Mouse (Mus musculus) forebrain, embryonic 10.5 days (tissue): ENCODE results near the gene Galc. TPM values are rescaled to one million over a fixed set of nuclear protein-coding genes. Genes with fewer than 3 reads are reported as not detected.
A peak's percentile ranks its signal among the peaks of the same experiment; 100 is the strongest.

Experiments
- DNase-seq: peaks from one replicate; pipeline ENCODE4 v3.0.0-alpha.2; 2017; ENCODE audit warnings: low spot score; ENCODE audit errors: extremely low spot score
- H3K27ac ChIP-seq: fragments of 300-500 bp; sonication (generic); 2 replicates; pipeline ENCODE4 v1.5.1; 2016; ENCODE audit warnings: mild to moderate bottlenecking
- H3K27me3 ChIP-seq: fragments of 300-500 bp; sonication (generic); 2 replicates; pipeline ENCODE4 v1.6.1; 2016; ENCODE audit warnings: mild to moderate bottlenecking; ENCODE audit not compliant: poor library complexity, severe bottlenecking
- H3K36me3 ChIP-seq: fragments of 300-500 bp; sonication (generic); replicated peaks from 2 replicates; pipeline ENCODE4 v1.6.1; 2016; ENCODE audit warnings: mild to moderate bottlenecking, moderate library complexity
- H3K4me1 ChIP-seq: fragments of 300-500 bp; sonication (generic); 2 replicates; pipeline ENCODE4 v1.6.1; 2016
- H3K4me3 ChIP-seq: fragments of 300-500 bp; sonication (generic); 2 replicates; pipeline ENCODE4 v1.5.1; 2016; ENCODE audit warnings: mild to moderate bottlenecking, moderate library complexity
- H3K9me3 ChIP-seq: fragments of 300-500 bp; sonication (generic); 2 replicates; pipeline ENCODE4 v1.6.1; 2016; ENCODE audit warnings: mild to moderate bottlenecking, moderate library complexity
- WGBS: fragments of 180-500 bp; shearing (Covaris S2); methylation state at CpG from one replicate; pipeline ENCODE4 v1.1.7; 2016; 5-methylcytosine and 5-hydroxymethylcytosine counted together
- polyA plus RNA-seq: library from polyadenylated mRNA; unstranded; fragments of >200 nt; fragmentation: Nextera tagmentation; extraction: Ambion mirVana; gene quantifications from 2 replicates; pipeline ENCODE4 v1.2.1, GENCODE M21; 2016

Galc gene
- polyA plus RNA-seq, 1 experiment from 2014 or later = 14.9 TPM

DNA sequence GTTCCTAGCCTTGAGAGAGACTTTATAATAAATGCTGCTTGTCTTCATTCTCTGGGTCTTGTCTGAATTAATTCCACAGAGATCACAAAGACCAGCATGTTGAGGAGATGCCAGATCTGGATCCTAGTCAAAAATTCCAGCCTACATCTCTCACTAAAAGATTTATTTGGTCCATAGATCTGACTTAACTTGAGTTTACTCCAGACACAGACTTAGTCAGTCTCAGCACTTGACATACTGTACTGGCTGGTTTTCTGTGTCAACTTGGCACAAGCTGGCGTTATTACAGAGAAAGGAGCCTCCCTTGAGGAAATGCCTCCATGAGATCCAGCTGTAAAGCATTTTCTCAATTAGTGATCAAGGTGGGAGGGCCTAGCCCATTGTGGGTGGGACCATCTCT, 61.9 kb downstream of the Galc start:
- DNase-seq = no peak
- WGBS = 75% methylated on average over 1 of the region's 1 CpGs
- Histone ChIP-seq H3K4me1 (peaks cover 5% of the 10 kb centered on the region; the same call in 1 of the 2 replicates), H3K27me3 (no peaks in the 10 kb centered on the region), H3K27ac (no peak overlapping the region), H3K4me3 (no peak overlapping the region), H3K9me3 (no peaks in the 10 kb centered on the region), H3K36me3 (peaks cover 4% of the 10 kb centered on the region)

DNA sequence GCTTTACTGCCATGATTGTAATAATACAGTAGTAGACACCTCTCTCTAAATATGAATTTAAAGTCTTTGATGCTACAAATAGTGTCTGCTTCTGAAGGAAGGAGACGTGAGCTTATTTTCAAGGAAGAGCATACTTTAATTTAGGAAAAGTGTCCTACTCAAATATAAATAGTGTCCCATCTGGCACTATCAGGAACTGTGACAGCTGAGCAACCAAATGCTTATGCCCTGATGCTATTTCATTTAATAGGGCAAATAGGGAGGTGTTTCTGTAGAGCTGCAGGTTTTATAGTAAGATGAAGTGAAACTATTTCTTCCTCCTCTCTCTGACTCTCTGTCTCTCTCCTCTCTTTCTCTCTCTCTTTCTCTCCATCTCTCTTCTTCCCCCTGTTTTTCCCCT, 69.1 kb downstream of the Galc start:
- no peak for DNase-seq
- no peaks in the 10 kb centered on the region for H3K27me3 ChIP-seq
- no peaks in the 10 kb centered on the region for H3K9me3 ChIP-seq
- WGBS = 96% methylated on average over 1 of the region's 1 CpGs
- no peak overlapping the region for H3K27ac ChIP-seq
- H3K4me1 ChIP-seq = peaks cover 5% of the 10 kb centered on the region; the same call in 1 of the 2 replicates
- H3K4me3 ChIP-seq = no peak overlapping the region
- no peaks in the 10 kb centered on the region for H3K36me3 ChIP-seq

DNA sequence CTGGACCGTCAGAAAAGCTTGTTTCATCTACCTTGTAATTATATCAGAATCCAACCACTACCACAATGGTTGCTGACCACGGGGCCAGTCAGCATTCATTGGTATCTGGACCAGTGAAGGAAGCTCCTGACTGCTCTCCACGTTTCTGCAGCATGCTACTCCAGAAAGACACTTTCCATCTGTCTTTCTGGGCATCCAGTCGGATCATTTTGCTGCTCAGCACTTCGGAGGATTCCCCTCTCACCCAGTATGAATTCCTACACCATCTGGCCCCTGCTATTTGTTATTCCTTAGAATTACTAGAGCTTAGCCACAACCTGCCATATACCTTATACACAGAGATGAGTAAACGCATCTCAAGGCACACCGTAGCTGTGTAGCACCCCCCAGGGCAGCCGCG, 70.2 kb downstream of the Galc start:
- H3K36me3 ChIP-seq = no peaks in the 10 kb centered on the region
- no peaks in the 10 kb centered on the region for H3K9me3 ChIP-seq
- no peak for DNase-seq
- H3K27ac ChIP-seq = no peak overlapping the region
- WGBS = 87% methylated on average over 9 of the region's 9 CpGs
- H3K27me3 ChIP-seq = no peaks in the 10 kb centered on the region
- H3K4me3 ChIP-seq = no peak overlapping the region
- H3K4me1 ChIP-seq = peaks cover 5% of the 10 kb centered on the region; the same call in 1 of the 2 replicates

DNA sequence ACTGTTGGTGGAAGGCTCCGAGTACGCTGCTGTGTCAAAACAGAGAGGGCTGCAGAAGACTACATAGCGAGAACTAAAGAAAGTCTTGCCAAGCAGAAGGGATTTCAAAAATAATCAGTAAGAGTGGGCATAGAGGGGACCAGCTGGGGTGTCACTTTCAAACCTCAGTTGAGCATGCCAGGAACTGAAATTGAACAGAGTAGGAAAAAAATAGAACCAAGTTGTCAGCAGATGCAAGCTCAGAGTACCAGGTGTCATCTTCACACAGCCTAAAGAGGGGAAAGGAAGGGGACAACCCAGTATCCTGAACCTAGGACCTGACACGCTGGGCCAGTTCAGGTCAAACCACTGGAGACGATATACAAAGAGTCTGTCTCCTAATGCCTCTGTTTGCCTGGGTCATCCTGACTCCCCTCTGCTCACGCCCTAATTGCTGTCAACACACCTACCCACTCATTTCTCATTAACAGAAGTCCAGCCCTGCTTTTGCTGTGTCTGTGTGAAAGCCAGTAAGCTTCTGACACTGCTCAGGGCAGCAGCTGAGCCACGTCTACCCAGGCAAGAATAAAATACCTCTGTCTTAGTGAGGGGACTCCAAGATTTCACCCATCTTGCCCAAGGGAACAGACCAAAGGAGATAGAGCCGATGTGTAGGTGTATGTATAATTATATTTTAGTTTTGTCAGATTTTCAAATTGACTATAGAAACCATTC, 71.9 kb downstream of the Galc start:
- no peaks in the 10 kb centered on the region for H3K36me3 ChIP-seq
- H3K27ac ChIP-seq = no peak overlapping the region
- no peaks in the 10 kb centered on the region for H3K4me1 ChIP-seq
- no peaks in the 10 kb centered on the region for H3K9me3 ChIP-seq
- H3K27me3 ChIP-seq = 0 out of 2 replicates have a peak, but pooled peaks cover under 1% of the 10 kb centered on the region
- DNase-seq = no peak
- no peak overlapping the region for H3K4me3 ChIP-seq
- 79% methylated on average over 8 of the region's 8 CpGs for WGBS

DNA sequence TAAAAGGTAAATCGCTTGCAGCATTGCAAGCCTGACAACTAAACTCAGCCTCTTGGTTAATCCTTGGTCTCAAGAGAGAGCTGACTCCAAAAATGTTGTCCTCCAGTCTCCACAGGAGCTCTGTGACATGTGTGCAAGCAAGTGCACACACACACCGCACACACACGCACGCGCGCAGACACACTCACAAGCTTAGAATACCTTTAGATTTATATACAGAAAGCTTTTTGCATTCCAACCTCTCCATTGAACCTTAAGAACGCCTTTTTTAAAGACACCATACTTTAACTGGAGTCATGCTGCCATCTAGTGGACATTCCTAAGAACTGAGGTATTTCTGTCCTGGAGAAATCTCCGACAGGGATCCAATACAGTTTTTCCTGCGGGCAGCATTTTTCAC, 77.5 kb downstream of the Galc start:
- no peaks in the 10 kb centered on the region for H3K9me3 ChIP-seq
- WGBS = 25% methylated on average over 9 of the region's 9 CpGs
- peak overlapping the region; percentile 36; the same call in 1 of the 2 replicates for H3K27ac ChIP-seq
- peak; percentile 31 for DNase-seq
- H3K36me3 ChIP-seq = no peaks in the 10 kb centered on the region
- peaks cover 9% of the 10 kb centered on the region; the same call in 1 of the 2 replicates for H3K4me1 ChIP-seq
- 0 out of 2 replicates have a peak, but pooled peaks cover 5% of the 10 kb centered on the region for H3K27me3 ChIP-seq
- no peak overlapping the region for H3K4me3 ChIP-seq

DNA sequence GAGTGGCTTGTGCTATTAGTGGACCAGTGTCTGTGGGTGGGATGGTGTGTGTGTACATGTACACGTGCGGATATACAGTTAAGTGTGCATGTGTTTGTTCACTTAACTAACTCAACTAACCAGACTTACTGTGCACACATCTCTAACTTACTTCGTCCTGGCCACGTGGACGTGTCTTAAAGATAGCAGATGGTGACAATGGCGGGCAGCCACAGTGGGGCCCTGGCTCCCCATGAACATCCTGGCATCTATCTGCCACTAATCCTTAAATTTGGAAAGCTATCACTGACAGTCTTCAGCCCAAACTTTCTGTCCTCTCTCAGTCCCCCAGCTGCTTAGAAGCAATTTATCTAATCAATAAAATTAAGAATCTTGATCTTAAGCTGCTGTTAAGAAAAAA, 78.5 kb downstream of the Galc start:
- no peak for DNase-seq
- Histone ChIP-seq H3K27me3 (0 out of 2 replicates have a peak, but pooled peaks cover 5% of the 10 kb centered on the region), H3K4me3 (no peak overlapping the region), H3K4me1 (peaks cover 9% of the 10 kb centered on the region; the same call in 1 of the 2 replicates), H3K36me3 (no peaks in the 10 kb centered on the region), H3K9me3 (no peaks in the 10 kb centered on the region), H3K27ac (no peak overlapping the region)
- 91% methylated on average over 6 of the region's 6 CpGs for WGBS

DNA sequence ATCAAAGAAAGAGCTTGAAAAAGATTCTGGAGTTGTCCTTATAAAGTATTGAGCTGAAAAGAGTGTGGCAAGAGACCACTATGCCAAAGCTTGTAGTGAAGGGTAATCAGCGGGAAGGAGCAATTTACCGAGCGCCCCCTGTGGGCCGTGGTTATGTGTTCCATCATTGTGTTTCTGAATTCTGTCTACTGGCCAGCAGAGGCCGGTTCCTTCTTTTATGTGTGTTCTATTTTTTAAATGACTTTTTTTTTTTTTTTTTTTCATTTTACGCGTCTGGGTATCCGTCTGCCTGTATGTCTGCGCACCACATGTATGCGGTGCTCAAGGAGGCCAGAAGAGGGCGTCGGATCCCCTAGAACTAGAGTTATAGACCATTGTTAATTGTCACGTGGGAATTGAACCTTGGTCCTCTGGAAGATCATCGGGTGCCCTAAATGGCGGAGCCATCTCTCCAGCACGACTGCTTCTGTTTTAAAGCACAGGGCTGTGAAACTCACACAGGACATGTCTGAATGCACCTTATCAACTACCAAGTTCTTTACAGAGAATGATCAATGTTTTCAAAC, 78.9 kb downstream of the Galc start:
- no peaks in the 10 kb centered on the region for H3K36me3 ChIP-seq
- WGBS = 95% methylated on average over 16 of the region's 16 CpGs
- peaks cover 9% of the 10 kb centered on the region; the same call in 1 of the 2 replicates for H3K4me1 ChIP-seq
- H3K27me3 ChIP-seq = 0 out of 2 replicates have a peak, but pooled peaks cover 5% of the 10 kb centered on the region
- no peak overlapping the region for H3K4me3 ChIP-seq
- DNase-seq = no peak
- H3K9me3 ChIP-seq = no peaks in the 10 kb centered on the region
- H3K27ac ChIP-seq = no peak overlapping the region

DNA sequence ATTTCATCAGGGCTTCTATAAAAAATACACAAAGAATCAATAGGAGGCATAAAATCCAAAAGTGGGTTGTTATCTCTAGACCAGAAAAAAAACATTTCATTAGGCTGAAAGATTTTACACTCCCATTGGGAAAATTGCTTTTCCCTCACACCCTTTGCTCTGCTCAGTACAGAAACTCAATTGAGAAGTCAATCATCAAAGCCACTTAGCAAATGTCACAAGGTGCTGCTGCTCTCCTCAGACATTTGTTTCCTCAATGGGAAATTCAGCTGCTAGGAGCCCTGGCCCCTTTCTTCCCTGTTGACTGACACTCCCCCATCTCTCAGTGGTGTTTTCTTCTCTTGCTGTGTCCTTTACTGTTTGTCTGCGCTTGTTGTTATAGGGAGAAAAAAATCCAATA, 79.8 kb downstream of the Galc start:
- Histone ChIP-seq H3K4me1 (peaks cover 9% of the 10 kb centered on the region; the same call in 1 of the 2 replicates), H3K4me3 (no peak overlapping the region)
- WGBS = 90% methylated on average over 1 of the region's 1 CpGs

DNA sequence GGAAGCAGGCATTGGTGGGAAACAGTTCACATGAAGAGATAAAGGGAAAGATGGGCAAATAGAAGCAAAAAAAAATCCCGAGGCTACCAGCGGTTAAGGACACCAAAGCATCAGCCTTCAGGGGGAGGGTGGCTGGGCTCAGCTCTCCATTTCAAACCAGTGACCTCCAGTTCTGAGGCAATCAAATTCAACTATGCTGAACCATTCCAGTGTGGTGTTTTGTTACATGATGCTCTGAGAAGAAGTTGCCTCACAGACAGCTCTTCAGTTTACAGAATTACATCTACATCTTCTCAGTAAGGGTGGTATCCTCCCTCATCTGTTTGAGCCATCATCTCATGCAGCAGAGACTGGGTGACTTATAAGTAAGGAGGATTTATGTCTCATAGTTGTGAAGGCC, 82.6 kb downstream of the Galc start:
- Histone ChIP-seq H3K27me3 (no peaks in the 10 kb centered on the region), H3K27ac (no peak overlapping the region), H3K4me3 (no peak overlapping the region), H3K9me3 (no peaks in the 10 kb centered on the region), H3K4me1 (peaks cover 8% of the 10 kb centered on the region; the same call in 1 of the 2 replicates), H3K36me3 (no peaks in the 10 kb centered on the region)
- DNase-seq = no peak
- 96% methylated on average over 2 of the region's 2 CpGs for WGBS

More for the DNA sequence above, 79.8 kb downstream of the Galc start:
- Histone ChIP-seq H3K36me3 (no peaks in the 10 kb centered on the region), H3K9me3 (no peaks in the 10 kb centered on the region), H3K27ac (no peak overlapping the region), H3K27me3 (0 out of 2 replicates have a peak, but pooled peaks cover 5% of the 10 kb centered on the region)
- DNase-seq = no peak

DNA sequence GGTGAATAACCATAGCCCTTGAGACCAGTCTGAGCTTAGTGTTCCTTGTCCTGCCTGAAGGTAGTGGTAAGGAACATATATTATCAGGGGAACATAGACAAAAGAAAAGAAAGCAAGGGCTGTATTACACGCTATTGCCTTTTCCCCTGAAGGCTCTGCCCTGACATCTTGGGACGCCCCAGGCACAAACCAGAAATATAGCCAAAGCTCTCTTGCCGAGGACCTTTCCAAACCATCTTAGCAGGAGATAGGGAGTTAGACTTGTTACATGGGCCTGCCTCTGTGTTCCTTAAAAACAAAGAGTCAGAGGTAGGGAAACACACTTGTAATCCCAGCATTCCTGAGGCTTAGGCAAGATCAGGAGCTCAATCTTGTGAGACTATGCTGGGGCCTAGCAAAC, 97.4 kb downstream of the Galc start:
- Histone ChIP-seq H3K36me3 (no peaks in the 10 kb centered on the region), H3K27ac (no peak overlapping the region), H3K27me3 (no peaks in the 10 kb centered on the region), H3K9me3 (no peaks in the 10 kb centered on the region), H3K4me1 (peaks cover 7% of the 10 kb centered on the region), H3K4me3 (no peak overlapping the region)
- no peak for DNase-seq
- WGBS = 91% methylated on average over 3 of the region's 3 CpGs

DNA sequence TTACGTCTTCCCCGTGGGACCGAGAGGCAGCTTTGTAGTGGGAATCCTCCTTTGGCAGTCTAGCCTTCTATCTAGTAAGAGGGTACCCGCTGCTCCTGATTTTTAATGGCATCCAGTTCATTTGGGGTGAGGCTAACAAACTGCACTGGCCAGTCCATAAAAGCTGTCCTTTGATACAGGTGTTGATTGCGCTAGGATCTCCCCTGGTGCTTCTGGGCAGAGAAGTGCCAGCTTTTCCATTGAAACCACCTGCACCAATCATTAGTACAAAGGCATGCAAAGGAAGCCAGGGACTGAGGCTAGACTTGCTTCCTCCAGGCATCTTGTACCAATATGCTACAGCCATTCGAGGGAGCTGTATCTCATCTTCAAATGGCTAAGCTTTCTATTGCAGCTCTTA, 98.4 kb downstream of the Galc start:
- Histone ChIP-seq H3K27ac (no peak overlapping the region), H3K9me3 (no peaks in the 10 kb centered on the region), H3K27me3 (no peaks in the 10 kb centered on the region), H3K4me3 (no peak overlapping the region), H3K36me3 (no peaks in the 10 kb centered on the region), H3K4me1 (peaks cover 7% of the 10 kb centered on the region)
- DNase-seq = no peak
- 88% methylated on average over 6 of the region's 6 CpGs for WGBS
